Mouse (Mus musculus): ENCODE data around the gene Scnn1a.
"Not testable (repeated sequence)": the region's sequence is repeated elsewhere in the genome, so short reads cannot be mapped to it uniquely, and the experiment has no call there.

Gene Scnn1a

DNA sequence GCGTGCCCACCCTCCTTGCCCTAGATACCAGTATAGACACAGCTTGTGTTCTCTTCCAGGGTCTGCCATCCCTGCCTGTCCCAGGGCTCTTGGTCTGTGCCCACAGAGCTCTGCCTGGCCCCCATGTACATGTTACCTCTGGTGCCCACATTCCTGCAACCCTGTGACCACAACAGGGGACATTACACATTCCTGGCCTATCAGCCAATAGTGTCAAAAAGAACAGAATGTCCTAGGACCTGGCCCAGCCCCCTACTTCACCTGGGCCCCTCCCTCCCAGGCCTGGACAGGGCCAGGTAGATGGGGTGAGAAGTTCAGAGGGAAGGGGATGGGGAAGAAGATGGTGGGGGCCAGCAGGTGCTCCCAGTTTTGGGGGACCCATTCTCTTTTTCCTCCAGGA lies at the start of gene Scnn1a:
Gene Scnn1a (plus strand): TSS at position 337 of the 400 bp plus-strand sequence.
- no peak for DNase-seq

DNA sequence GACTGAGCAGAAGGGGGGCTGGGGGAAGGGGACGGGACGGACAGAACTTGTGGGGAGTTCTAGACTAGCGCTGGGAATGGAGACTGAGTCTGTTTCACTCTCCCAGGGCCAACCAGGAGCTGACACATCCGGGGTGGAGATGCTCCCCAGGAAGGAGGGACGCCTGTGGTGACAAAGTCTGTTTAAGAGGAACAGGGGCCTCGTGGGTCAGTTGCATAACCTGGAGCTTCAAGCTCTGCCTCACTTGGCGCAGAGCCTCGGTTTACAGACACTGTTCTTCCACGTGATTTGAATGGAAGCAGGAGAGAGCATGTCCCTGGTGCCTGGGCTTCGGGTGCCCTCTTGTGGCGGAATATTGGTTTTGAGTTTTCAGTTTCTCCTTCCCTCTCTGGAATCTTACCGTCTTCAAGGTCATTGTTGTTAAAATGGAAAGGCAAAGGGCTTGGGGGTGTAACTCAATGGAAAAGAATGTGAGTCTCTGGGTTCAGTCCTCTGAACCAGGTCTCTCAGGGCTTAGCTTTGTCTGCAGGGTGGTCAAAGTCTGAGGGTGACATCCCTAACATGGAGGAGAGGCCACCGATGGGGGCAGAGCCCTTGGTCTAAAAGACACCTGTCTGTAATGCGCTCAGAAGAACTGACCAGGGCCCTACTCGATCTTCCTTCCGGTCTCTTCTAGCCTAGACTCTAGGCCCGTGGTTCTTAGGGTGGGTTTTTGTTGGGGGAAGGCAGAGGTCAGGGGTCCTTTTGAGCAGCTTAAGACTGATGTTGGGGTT lies 48.8 kb upstream of the Scnn1a start:
- peak; percentile 95 for DNase-seq

- DNase-seq, result no peak
Observed at GRCm38 (mm10) chr6:125272228-125272785, 48.2 kb upstream of the Scnn1a start.

GRCm38 (mm10) chr6:125274841-125275563 lies 45.5 kb upstream of the Scnn1a start:
- peak; percentile 21 for DNase-seq

- no peak for DNase-seq
Observed at GRCm38 (mm10) chr6:125279729-125280128, 40.7 kb upstream of the Scnn1a start.

GRCm38 (mm10) chr6:125282721-125283120 lies 37.7 kb upstream of the Scnn1a start:
- not testable (repeated sequence) for DNase-seq

GRCm38 (mm10) chr6:125284250-125284649 lies 36.2 kb upstream of the Scnn1a start:
- DNase-seq, result no peak

GRCm38 (mm10) chr6:125284751-125285150 lies 35.7 kb upstream of the Scnn1a start:
- DNase-seq, result no peak

GRCm38 (mm10) chr6:125285890-125286289 lies 34.6 kb upstream of the Scnn1a start, which contains the start of gene Tuba3a:
TSS of gene Tuba3a (minus strand) at chr6:125286042.
- no peak for DNase-seq

DNA sequence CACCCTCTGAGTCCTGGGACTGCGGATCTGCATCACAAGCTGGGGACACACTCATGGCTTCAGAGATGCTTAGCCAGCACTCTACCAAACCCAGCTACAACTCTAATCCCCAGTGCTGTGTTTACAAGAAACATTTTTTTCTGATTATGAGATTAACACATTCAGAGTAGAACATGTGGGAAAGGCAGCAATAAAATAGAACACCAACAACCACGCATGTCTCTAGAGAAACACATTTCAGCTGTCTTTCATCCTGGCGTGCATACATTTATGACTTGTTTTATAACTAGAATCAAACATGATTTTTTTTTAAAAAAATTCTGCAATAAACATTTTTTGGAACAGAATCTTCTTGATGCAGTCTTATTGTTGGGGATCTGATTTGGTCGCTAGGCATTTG lies 33.5 kb upstream of the Scnn1a start:
- DNase-seq, result peak; percentile 37

DNA sequence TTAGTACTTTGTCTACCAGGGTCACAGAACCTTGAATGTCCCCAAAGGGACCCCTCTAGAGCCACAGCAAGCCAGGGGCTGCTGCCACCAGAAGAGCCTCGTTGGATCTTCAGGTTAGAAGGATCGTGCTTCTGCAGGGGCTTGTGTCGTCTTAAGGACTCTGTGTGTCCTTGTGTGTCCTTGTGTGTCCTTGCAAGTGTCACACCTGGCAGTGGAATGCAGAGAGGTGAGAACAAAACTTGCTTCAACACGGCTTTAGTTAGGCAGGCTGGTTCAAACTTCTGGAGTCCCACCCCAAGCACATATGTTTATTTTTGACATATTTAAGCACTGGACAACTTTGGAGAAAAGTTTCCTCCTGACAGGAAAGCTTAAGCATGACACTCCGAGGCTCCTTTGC lies 31.7 kb upstream of the Scnn1a start:
- DNase-seq, result no peak

GRCm38 (mm10) chr6:125291329-125291728 lies 29.1 kb upstream of the Scnn1a start:
- peak; percentile 74 for DNase-seq

DNA sequence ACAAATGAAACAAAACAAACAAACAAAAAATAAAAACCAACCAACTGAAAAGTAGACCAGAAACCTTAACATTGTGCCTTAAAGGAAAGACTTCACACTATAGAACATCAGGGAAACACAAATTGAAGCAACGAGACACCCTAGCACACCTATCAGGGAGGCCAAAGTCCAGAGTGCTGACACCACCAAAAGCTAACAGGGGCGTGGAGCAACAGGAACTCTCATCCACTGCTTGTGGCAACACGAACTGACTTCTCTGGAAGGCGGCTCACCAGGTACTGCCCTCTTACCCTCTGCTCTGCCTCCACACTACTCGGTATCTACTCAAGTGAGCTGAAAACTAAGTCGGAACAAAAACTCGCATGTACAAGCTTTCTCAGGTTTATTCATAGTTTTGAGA lies 28.2 kb upstream of the Scnn1a start:
- no peak for DNase-seq

DNA sequence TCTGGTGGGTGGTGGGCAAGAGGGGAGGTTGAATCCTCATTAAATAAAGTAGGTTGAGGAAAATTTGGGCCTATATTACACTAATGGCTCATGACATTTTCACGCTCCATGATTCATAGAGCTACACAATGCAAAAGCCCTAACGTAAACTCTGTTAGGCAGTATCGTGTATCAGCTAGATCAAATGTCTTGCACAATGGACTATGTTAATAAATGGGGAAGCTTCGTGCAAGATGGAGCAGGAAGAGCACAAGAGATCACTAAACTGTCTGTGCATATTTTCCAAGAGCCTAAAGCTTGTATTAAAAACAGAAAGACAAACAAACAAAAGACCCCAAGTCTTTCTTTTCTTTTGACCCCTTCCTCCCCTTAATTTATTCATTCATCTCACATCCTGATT lies 26.4 kb upstream of the Scnn1a start:
- DNase-seq, result no peak

DNA sequence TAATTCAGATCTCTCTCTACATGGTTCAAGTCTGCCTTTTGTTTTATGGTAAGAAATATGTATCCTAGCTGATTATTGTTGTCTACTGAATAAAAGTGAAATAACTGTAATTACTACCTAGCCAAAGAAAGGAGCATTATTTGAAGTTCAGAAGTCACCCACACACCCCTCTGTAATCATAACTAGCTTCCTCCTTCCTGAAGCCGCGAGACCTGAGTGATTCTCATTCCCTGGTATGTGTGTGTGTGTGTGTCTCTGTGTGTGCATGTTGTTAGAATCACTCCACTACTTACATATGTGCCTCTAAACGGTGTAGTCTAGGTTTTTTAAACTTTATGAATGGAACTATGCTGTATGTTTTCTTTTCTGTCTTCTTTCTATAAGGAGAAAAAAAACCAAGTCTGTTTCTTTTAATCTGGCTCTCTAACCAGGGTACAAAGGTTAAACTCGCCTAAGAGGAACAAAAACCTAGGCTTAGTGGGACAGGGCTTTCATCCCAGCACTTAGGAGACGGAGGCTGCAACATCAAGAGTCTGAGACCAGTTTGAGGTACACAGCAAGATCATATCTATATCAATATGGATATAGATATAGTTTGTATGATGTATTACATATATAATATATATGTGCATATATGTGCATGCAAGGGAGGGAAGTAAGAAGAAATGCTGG lies 23.2 kb upstream of the Scnn1a start:
- DNase-seq, result no peak

- DNase-seq, result no peak
Observed at GRCm38 (mm10) chr6:125300982-125301381, 19.5 kb upstream of the Scnn1a start.

DNA sequence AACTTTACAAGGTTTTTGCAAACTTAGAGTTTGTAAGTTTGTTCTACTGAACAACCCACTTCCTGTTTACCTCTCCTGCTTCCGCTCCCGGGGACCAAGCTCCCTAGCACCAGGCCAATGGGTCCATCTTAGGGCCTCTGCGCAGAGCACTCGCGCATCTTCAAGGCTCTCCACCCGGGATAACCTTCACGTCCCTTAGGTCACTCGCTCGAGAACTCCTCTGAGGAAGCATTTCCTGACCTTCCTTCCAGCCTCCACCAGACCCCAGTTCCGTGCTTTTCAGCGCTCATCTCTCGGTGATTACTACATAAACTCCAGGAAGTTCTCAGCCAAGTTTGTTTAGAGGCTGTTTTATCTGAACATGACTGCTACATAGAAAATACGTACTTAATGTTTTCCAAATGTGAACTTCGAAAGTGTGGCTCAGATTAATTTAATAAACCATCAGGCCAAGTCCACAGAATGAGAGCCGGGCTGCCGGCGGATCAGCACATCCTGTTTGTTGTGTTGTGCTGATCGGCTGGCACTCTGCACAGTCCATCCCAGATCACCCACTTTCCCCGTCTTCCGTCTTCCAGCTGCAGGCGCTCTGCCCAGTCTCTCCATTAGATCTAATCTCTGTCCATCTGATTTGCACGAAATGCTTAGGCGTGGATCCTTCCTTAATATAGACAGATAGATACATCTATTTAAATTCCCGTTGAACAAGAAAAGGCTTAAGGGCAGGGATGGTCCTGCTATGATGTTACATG lies 18.1 kb upstream of the Scnn1a start:
- DNase-seq, result no peak

GRCm38 (mm10) chr6:125303242-125303641 lies 17.2 kb upstream of the Scnn1a start:
- no peak for DNase-seq

- not testable (repeated sequence) for DNase-seq
Observed at GRCm38 (mm10) chr6:125304408-125304807, 16.1 kb upstream of the Scnn1a start.

DNA sequence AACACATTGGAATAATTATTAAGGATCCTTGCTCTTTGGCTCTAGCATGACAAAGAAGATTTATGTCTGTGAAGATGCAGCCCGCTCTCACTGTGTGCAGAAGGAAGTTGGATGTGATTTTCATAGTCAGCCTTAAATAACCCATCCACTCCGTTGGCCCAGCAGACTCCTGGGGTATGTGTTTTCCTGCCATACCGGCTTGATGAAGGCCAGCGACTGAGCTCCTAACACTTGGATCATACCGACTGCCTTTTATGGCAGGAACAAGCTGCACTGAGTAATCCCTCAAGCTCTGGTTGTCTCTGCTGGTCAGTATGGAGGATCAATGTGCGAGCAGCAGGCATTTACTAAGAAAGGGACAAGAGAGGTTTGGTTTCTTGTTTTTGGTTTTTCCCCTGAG lies 15.0 kb upstream of the Scnn1a start:
- DNase-seq, result no peak

DNA sequence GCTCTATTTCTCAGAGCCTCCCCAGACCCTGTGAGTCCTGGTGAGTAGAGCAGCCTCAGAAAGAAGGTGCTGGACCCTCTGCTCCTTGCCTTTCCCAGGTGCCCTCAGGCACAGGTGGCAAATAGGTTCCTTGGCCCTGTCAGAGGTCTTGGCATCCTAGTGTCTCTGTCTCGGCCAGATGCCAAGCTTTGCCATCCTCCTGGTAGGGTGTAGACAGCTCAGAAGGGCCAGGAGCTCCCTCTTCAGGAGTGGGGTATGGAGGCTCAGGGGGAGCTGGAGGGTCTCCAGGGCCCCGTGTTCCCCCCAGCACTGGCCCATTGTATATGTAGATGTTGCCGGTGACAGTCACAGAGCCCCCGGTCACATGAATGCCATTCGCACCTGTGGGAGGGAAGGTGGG lies 13.4 kb upstream of the Scnn1a start:
- DNase-seq, result no peak

- DNase-seq, result no peak
Observed at GRCm38 (mm10) chr6:125308921-125309320, 11.5 kb upstream of the Scnn1a start.

GRCm38 (mm10) chr6:125309406-125309805 lies 11.1 kb upstream of the Scnn1a start:
- no peak for DNase-seq
